Mouse (Mus musculus) embryonic facial prominence, embryonic 10.5 days (tissue): ENCODE measurements at regions not wholly inside any gene's neighbourhood (a gene's known extent, or its start where the extent isn't known, plus 50 kb on each side); places are given as distances from the start of the nearest gene placed in this dataset.

Experiments used
- DNase-seq: peaks from one replicate; pipeline ENCODE4 v3.0.0-alpha.2; 2017; ENCODE audit warnings: low spot score
- H3K27ac ChIP-seq: fragments of 300-500 bp; sonication (generic); replicated peaks from 2 replicates; pipeline ENCODE4 v1.5.1; 2016; ENCODE audit warnings: mild to moderate bottlenecking
- H3K27me3 ChIP-seq: fragments of 300-500 bp; sonication (generic); replicated peaks from 2 replicates; pipeline ENCODE4 v1.6.1; 2016; ENCODE audit warnings: low read depth, mild to moderate bottlenecking; ENCODE audit not compliant: poor library complexity, severe bottlenecking
- H3K36me3 ChIP-seq: fragments of 300-500 bp; sonication (generic); replicated peaks from 2 replicates; pipeline ENCODE4 v1.6.1; 2016; ENCODE audit warnings: mild to moderate bottlenecking, moderate library complexity
- H3K4me1 ChIP-seq: fragments of 300-500 bp; sonication (generic); 2 replicates; pipeline ENCODE4 v1.6.1; 2016
- H3K4me3 ChIP-seq: fragments of 300-500 bp; sonication (generic); 2 replicates; pipeline ENCODE4 v1.5.1; 2016; ENCODE audit warnings: mild to moderate bottlenecking, moderate library complexity
- H3K9me3 ChIP-seq: fragments of 300-500 bp; sonication (generic); 2 replicates; pipeline ENCODE4 v1.6.1; 2016; ENCODE audit warnings: mild to moderate bottlenecking
- WGBS: fragments of 180-500 bp; shearing (Covaris S2); methylation state at CpG from one replicate; pipeline ENCODE4 v1.1.7; 2016; 5-methylcytosine and 5-hydroxymethylcytosine counted together

DNA sequence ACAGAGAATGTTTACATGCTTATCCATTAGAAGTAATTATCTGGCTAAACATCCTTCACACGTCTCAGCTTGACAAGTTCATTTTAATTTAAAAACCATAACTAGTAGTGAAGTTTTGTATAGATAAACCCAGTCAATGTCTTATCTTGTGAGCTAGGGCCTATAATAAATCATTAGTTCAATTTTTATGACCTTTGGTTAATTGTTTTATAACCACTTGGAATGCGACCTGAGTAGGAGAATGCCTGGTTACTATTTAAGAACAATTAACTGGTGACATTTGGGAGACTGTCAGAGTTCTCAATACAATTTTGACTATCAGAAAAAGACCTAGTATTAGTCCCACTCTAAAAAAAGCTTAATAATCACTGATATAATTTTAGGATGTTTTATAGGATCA, 813.6 kb downstream of the Gm9008 start:
- Histone ChIP-seq H3K9me3 (no peaks in the 10 kb centered on the region), H3K4me3 (no peak overlapping the region), H3K27ac (no peak overlapping the region), H3K27me3 (no peaks in the 10 kb centered on the region), H3K4me1 (no peaks in the 10 kb centered on the region), H3K36me3 (no peaks in the 10 kb centered on the region)
- DNase-seq, result no peak
- WGBS, result 82% methylated on average over 2 of the region's 2 CpGs

- Histone ChIP-seq H3K27me3 (no peaks in the 10 kb centered on the region), H3K9me3 (no peaks in the 10 kb centered on the region), H3K27ac (no peak overlapping the region), H3K4me1 (no peaks in the 10 kb centered on the region), H3K36me3 (no peaks in the 10 kb centered on the region), H3K4me3 (no peak overlapping the region)
- DNase-seq, result no peak
- 88% methylated on average over 2 of the region's 2 CpGs for WGBS
These were observed 853.2 kb downstream of the Gm9008 start for GRCm38 (mm10) chr6:75644363-75644720.

- no peaks in the 10 kb centered on the region for H3K9me3 ChIP-seq
- DNase-seq, result no peak
- no peaks in the 10 kb centered on the region for H3K27me3 ChIP-seq
- H3K36me3 ChIP-seq, result no peaks in the 10 kb centered on the region
- no peak overlapping the region for H3K4me3 ChIP-seq
- H3K27ac ChIP-seq, result no peak overlapping the region
- WGBS, result 76% methylated on average over 2 of the region's 2 CpGs
- no peaks in the 10 kb centered on the region for H3K4me1 ChIP-seq
These were observed 853.8 kb downstream of the Gm9008 start for GRCm38 (mm10) chr6:75643581-75644362.

- WGBS, result 68% methylated on average over 1 of the region's 1 CpGs
- Histone ChIP-seq H3K27ac (no peak overlapping the region), H3K4me3 (no peak overlapping the region), H3K36me3 (no peaks in the 10 kb centered on the region), H3K4me1 (no peaks in the 10 kb centered on the region), H3K9me3 (no peaks in the 10 kb centered on the region), H3K27me3 (no peaks in the 10 kb centered on the region)
- DNase-seq, result no peak
These were observed 861.5 kb downstream of the Gm9008 start for GRCm38 (mm10) chr6:75636050-75636449.

GRCm38 (mm10) chr6:75602536-75603279, 894.9 kb downstream of the Gm9008 start:
- peak; percentile 19 for DNase-seq
- no peaks in the 10 kb centered on the region for H3K9me3 ChIP-seq
- H3K27me3 ChIP-seq, result no peaks in the 10 kb centered on the region
- no peaks in the 10 kb centered on the region for H3K36me3 ChIP-seq
- 9% methylated on average over 11 of the region's 11 CpGs for WGBS
- H3K27ac ChIP-seq, result no peak overlapping the region
- no peak overlapping the region for H3K4me3 ChIP-seq
- H3K4me1 ChIP-seq, result peaks cover 6% of the 10 kb centered on the region; the same call in 1 of the 2 replicates

DNA sequence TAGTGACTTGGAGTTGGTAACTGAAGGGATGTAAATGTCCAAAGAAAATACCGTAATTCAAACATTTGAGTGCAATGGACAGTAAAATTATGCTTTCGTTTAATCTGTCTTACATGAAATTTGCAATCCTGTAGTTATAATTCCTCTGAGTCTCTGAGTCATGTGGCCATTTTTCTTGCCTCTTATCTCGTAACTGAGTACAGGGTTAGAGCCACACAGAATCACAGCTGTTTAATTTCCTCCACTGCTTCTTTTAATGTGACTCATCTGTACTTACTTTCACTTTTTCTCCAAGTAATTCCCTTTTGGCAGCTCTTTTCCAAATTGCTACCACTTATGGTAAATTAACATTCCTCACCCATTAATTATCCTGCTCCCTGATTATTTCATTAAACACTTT, 939.2 kb downstream of the Gm9008 start:
- Histone ChIP-seq H3K36me3 (no peaks in the 10 kb centered on the region), H3K27me3 (no peaks in the 10 kb centered on the region), H3K27ac (no peak overlapping the region), H3K4me1 (no peaks in the 10 kb centered on the region), H3K4me3 (no peak overlapping the region), H3K9me3 (no peaks in the 10 kb centered on the region)
- DNase-seq, result no peak
- WGBS, result 81% methylated on average over 3 of the region's 3 CpGs

DNA sequence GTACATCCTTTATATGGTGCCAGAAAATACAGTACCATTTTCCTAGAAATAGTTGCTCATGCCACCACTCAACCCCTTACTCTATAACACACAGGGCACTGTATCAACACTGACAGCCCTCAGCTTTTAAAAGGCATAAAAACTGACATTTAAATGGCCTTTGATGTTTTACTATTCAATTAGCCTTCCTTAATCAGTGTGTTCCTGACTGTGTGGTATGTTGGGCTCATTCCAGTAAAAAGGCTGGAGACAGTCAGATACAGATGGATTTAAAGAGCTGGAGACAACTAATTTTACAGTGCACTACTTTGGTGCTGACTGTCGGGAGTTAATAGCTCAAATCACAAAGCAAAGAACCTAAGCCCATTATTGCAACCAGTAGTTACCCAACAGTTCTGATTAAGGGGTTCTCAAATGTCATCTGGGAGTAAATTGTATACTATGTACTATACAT, 955.3 kb downstream of the Gm9008 start:
- Histone ChIP-seq H3K4me3 (no peak overlapping the region), H3K27ac (no peak overlapping the region), H3K27me3 (no peaks in the 10 kb centered on the region), H3K4me1 (no peaks in the 10 kb centered on the region), H3K9me3 (no peaks in the 10 kb centered on the region), H3K36me3 (no peaks in the 10 kb centered on the region)
- no peak for DNase-seq
- WGBS, result 54% methylated on average over 1 of the region's 1 CpGs

GRCm38 (mm10) chr6:75539703-75540102, 957.9 kb downstream of the Gm9008 start:
- no peak for DNase-seq
- H3K4me1 ChIP-seq, result no peaks in the 10 kb centered on the region

More at GRCm38 (mm10) chr6:75539703-75540102, 957.9 kb downstream of the Gm9008 start:
- Histone ChIP-seq H3K9me3 (no peaks in the 10 kb centered on the region), H3K4me3 (no peak overlapping the region), H3K36me3 (no peaks in the 10 kb centered on the region), H3K27ac (no peak overlapping the region), H3K27me3 (no peaks in the 10 kb centered on the region)
- 91% methylated on average over 3 of the region's 3 CpGs for WGBS
